Mouse (Mus musculus) cortical plate, adult 2 months (tissue): ENCODE data around the gene Ffar1. TPM values are rescaled to one million over a fixed set of nuclear protein-coding genes. Genes with fewer than 3 reads are reported as not detected.
A peak's percentile ranks its signal among the peaks of the same experiment; 100 is the strongest.

Experiments
- H3K27ac ChIP-seq: fragments of 200-500 bp; 2 replicates; pipeline ENCODE4 v1.5.1; 2012; ENCODE audit warnings: low read length, control low read depth, inconsistent platforms; ENCODE audit not compliant: insufficient read depth
- H3K4me1 ChIP-seq: fragments of 200-500 bp; 2 replicates; pipeline ENCODE4 v1.6.1; 2011; ENCODE audit warnings: low read length; ENCODE audit not compliant: control insufficient read depth, insufficient read depth
- H3K4me3 ChIP-seq: fragments of 200-500 bp; 2 replicates; pipeline ENCODE4 v1.5.1; 2011; ENCODE audit warnings: mild to moderate bottlenecking, low read length, control low read depth; ENCODE audit not compliant: insufficient read depth
- CTCF ChIP-seq: fragments of 200-500 bp; IDR thresholded peaks from 2 replicates; pipeline ENCODE4 v1.5.1; 2011; ENCODE audit warnings: mild to moderate bottlenecking, control low read depth, low read length; ENCODE audit not compliant: insufficient read depth; ENCODE audit errors: extremely low read depth
- POLR2A ChIP-seq: fragments of 200-500 bp; IDR thresholded peaks from 2 replicates; pipeline ENCODE4 v1.6.1; 2011; ENCODE audit warnings: mild to moderate bottlenecking, low read length, control low read depth; ENCODE audit not compliant: insufficient read depth; ENCODE audit errors: extremely low read depth
- polyA plus RNA-seq: library from polyadenylated mRNA; depleted of rRNA; stranded (reverse); fragments of >200 nt; gene quantifications from 2 replicates; pipeline ENCODE4 v1.2.3, GENCODE M21; 2012

The Ffar1 gene
- polyA plus RNA-seq, 1 experiment = 0.02 TPM

- H3K4me3 ChIP-seq = no peak overlapping the region
- no peaks in the 10 kb centered on the region for H3K4me1 ChIP-seq
- TF ChIP-seq CTCF = no peak
- no peak for TF ChIP-seq POLR2A
- H3K27ac ChIP-seq = no peak overlapping the region
Measured at GRCm38 (mm10) chr7:30887568-30888188, 26.3 kb upstream of the Ffar1 start.

- TF ChIP-seq POLR2A = no peak
- no peak for TF ChIP-seq CTCF
- H3K4me1 ChIP-seq = no peaks in the 10 kb centered on the region
- H3K4me3 ChIP-seq = no peak overlapping the region
- H3K27ac ChIP-seq = no peak overlapping the region
Measured at GRCm38 (mm10) chr7:30886852-30887251, 25.5 kb upstream of the Ffar1 start.

- no peak for TF ChIP-seq CTCF
- no peak for TF ChIP-seq POLR2A
- Histone ChIP-seq H3K27ac (no peak overlapping the region), H3K4me1 (no peaks in the 10 kb centered on the region), H3K4me3 (no peak overlapping the region)
Measured at GRCm38 (mm10) chr7:30884047-30884446, 22.7 kb upstream of the Ffar1 start.

- TF ChIP-seq POLR2A (no peak), CTCF (no peak)
- Histone ChIP-seq H3K4me3 (no peak overlapping the region), H3K27ac (no peak overlapping the region)
Measured at GRCm38 (mm10) chr7:30881367-30881766, 20.0 kb upstream of the Ffar1 start.

GRCm38 (mm10) chr7:30880176-30880575 lies 18.8 kb upstream of the Ffar1 start, which contains the start of gene Cd22:
Cd22 (minus strand) TSS chr7:30880342.
- H3K27ac ChIP-seq = no peak within 1 kb of the TSS
- no peak within 1 kb of the TSS for H3K4me3 ChIP-seq
- H3K4me1 ChIP-seq = no peaks in the 10 kb centered on the region
- no peak for TF ChIP-seq CTCF
- no peak for TF ChIP-seq POLR2A

More at GRCm38 (mm10) chr7:30881367-30881766, 20.0 kb upstream of the Ffar1 start:
- H3K4me1 ChIP-seq = no peaks in the 10 kb centered on the region

GRCm38 (mm10) chr7:30878950-30879349 lies 17.6 kb upstream of the Ffar1 start:
- no peaks in the 10 kb centered on the region for H3K4me1 ChIP-seq
- H3K4me3 ChIP-seq = no peak overlapping the region
- no peak overlapping the region for H3K27ac ChIP-seq
- no peak for TF ChIP-seq POLR2A
- no peak for TF ChIP-seq CTCF

- H3K4me3 ChIP-seq = no peak overlapping the region
- no peak overlapping the region for H3K27ac ChIP-seq
- H3K4me1 ChIP-seq = no peaks in the 10 kb centered on the region
- no peak for TF ChIP-seq POLR2A
- peak; percentile 60 for TF ChIP-seq CTCF
Measured at GRCm38 (mm10) chr7:30873083-30873482, 11.7 kb upstream of the Ffar1 start.

GRCm38 (mm10) chr7:30863386-30863785 lies 2.0 kb upstream of the Ffar1 start:
- no peak overlapping the region for H3K27ac ChIP-seq
- TF ChIP-seq CTCF (no peak), POLR2A (no peak)
- no peak overlapping the region for H3K4me3 ChIP-seq
- no peaks in the 10 kb centered on the region for H3K4me1 ChIP-seq

GRCm38 (mm10) chr7:30859635-30860402 lies 1.5 kb downstream of the Ffar1 start:
- TF ChIP-seq CTCF (peak; percentile 87), POLR2A (no peak)
- no peaks in the 10 kb centered on the region for H3K4me1 ChIP-seq
- no peak overlapping the region; the same call in 1 of the 2 replicates for H3K4me3 ChIP-seq
- H3K27ac ChIP-seq = no peak overlapping the region

GRCm38 (mm10) chr7:30859290-30859634 lies 2.1 kb downstream of the Ffar1 start:
- no peak overlapping the region; the same call in 1 of the 2 replicates for H3K4me3 ChIP-seq
- H3K4me1 ChIP-seq = no peaks in the 10 kb centered on the region
- TF ChIP-seq POLR2A (no peak), CTCF (peak; percentile 83)
- H3K27ac ChIP-seq = no peak overlapping the region
